Mouse (Mus musculus) layer of hippocampus, postnatal 25 days (tissue): ENCODE measurements around the gene Srsf6. TPM values are rescaled to one million over a fixed set of nuclear protein-coding genes. Genes with fewer than 3 reads are reported as not detected.
A peak's percentile ranks its signal among the peaks of the same experiment; 100 is the strongest.
"Not testable (repeated sequence)": the region's sequence is repeated elsewhere in the genome, so short reads cannot be mapped to it uniquely, and the experiment has no call there.

Experiments used
- DNase-seq, 2 experiments: peaks; one replicate each; pipeline ENCODE4 v3.0.0; 2022; ENCODE audit warnings: mixed read lengths in 2 of 2, low spot score in 1 of 2; ENCODE audit errors: extremely low spot score in 1 of 2
- total RNA-seq, 2 experiments: library from RNA; stranded (reverse); gene quantifications; 2 replicates each; pipeline ENCODE4 v1.2.3; 2021

Srsf6 gene
- total RNA-seq, result 100 to 1,000 TPM in 1 of 2 experiments, 10 to 100 TPM in 1; 95.3 to 111 TPM

- peak; percentile 80 to 84 for DNase-seq
Observed at GRCm38 (mm10) chr2:162931123-162931673, at the start of gene Srsf6. TSS of gene Srsf6 (plus strand) at chr2:162931528.

- DNase-seq, result no peak
Observed at GRCm38 (mm10) chr2:162884101-162884500, 47.2 kb upstream of the Srsf6 start.

DNA sequence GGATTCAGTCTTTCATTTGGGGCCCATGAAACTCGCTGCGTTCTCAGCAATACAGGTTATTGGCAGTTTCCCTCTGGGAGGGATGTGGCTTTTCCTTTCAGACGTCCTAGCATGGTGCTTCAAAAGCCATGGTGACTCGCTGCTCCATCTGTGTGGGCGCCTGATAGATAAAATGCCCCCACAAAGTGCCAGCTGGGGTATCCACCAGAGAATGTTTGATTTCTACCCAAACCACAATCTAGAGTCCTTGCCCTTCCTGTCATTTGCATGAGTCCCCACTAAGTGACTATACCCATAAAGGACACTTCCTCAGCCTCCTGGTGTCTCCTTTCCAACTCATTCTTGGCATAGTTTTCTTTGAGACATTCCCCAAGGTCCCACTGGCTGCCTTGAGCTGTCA is 44.2 kb upstream of the Srsf6 start:
- DNase-seq, result no peak

DNA sequence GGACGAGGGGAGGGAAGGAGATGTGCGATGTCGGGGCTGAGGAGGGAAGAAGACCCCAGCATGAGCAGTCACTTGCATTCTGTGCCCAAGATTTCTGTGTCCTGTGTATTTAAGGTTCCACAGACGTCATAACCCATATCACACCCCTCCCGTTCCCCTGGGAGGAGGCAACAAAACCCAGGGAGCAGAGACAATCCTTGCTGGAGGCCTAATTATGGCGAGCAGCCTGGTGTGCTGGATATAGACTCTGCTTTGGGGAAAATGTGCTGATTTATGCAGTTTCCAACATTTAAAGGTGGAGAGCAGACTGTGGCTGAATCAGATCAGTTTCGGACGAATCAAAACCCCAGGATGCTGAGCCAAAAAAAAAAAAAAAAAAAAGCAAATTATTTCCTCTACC is 42.7 kb upstream of the Srsf6 start:
- DNase-seq, result no peak

GRCm38 (mm10) chr2:162889191-162889590 is 42.1 kb upstream of the Srsf6 start:
- DNase-seq, result no peak

GRCm38 (mm10) chr2:162889731-162890130 is 41.6 kb upstream of the Srsf6 start:
- no peak for DNase-seq

DNA sequence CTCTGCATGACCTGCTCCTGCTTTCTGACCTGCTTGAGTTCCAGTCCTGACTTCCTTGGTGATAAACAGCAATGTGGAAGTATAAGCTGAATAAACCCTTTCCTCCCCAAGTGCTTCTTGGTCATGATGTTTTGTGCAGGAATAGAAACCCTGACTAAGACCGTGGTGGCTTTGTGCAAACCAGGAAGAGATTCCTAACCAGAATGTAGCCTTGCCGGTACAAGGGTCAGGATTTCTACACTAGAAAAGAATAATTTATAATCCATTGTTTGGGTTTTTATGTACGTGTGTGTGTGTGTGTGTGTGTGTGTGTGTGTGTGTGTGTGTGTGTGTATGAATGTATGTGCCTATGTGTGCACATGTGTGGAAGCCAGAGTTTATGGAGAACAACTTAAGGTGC is 38.3 kb upstream of the Srsf6 start:
- not testable (repeated sequence) for DNase-seq

- DNase-seq, result not testable (repeated sequence)
Observed at GRCm38 (mm10) chr2:162899256-162899655, 32.1 kb upstream of the Srsf6 start.

DNA sequence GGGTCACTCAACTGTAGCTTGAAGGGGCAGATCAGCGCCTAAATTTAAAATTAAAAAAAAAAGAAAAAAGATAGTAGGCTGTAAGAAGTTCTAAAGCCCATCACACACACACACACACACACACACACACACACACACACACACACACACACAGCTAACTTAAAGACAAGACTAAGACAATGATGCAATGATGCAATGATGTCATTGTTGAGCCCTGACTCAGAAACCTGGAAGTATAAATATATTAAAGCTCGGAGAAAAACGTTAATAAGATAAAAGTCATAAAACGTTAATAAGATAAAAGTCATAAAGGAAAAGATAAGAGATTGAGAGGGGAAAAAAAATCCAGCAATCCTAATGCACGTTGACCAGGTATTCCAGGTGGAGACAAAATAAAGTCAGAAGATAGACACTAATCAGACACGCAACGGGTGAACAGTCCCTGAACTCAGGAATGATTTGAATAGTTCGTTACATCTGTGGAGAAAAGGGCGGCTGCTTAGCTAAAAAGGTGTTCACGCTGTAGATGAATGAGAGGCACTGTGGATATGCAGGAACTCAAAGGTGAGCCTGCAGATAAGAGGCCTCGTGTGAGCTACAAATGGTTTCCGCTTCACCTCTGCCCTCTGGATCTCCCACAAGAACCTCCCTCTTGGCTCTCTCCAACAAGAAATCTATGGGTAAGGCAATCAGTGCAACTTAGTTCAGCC is 31.3 kb upstream of the Srsf6 start:
- DNase-seq, result no peak

- no peak for DNase-seq
Observed at GRCm38 (mm10) chr2:162900590-162900916, 30.8 kb upstream of the Srsf6 start.

DNA sequence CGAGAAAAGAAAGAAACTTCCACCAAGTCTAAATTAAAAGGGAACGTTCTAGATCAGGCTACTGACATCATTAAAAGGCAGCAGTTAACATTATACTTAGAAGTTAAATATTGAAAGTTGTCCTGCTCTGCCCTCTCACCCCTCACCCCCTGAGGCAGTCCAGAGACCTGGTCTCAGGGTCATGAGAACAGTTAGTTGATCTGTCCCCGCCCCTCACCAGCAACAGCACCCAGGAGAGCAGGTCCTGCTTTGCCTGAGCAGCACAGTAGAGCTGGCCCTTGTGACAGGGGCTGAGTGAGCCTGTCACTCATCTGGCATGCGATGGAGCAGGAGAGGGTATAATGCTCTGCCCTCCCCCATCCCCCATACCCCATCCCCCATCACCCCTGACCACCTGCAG is 25.4 kb upstream of the Srsf6 start:
- no peak for DNase-seq

DNA sequence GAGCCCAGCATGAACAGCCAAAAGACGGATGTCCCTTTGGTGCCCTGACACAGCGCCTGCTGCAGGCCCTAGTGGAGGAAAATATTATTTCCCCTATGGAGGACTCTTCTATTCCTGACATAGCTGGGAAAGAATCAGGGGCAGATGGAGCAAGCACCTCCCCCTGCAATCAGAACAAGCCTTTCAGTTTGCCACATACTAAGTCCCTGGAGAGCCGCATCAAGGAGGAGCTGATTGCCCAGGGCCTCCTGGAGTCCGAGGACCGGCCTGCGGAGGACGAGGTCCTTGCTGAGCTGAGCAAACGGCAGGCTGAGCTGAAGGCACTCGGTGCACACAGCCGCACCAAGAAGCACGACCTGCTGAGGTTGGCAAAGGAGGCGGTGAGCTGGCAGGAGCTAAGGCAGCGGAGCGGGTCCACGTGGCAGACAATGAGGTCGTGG is 23.3 kb upstream of the Srsf6 start:
- no peak for DNase-seq

DNA sequence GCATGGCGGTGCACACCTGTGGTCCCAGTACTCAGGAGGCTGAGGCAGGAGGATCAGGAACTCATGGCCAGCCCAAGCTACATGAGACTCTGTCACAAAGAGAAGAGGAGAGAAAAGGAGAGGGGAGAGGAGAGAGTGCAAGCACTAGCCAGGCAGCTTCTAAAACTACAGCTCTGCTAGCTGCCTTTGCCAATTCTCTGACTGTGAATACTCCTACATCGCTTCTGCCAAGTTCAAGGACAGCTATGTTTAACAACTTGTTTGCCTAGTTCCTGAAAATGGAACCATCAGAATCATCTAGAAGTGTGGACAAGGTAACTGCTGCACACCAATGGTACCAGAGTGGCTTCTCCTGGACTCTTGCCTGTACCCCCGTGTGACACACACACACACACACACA is 17.3 kb upstream of the Srsf6 start:
- no peak for DNase-seq

DNA sequence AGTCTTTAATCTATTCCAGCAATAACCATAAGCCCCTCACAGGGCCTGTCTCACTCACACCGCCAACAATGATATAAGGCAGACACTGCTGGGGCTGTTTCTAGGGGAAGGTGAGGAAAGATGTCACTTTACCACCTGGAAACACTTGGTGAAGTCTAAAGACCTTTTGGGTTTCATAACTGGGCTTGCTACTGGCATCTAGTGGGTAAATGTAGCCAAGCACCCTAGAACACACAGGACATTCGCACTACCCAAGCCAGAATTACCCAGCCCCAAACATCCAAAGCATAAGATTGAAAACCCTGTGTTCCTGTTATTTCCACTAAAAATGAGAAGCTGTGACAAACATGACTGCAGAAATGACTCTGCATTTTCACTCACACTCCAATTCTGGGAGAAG is 16.8 kb upstream of the Srsf6 start:
- peak in 1 of 2 experiments; percentile 13 for DNase-seq

DNA sequence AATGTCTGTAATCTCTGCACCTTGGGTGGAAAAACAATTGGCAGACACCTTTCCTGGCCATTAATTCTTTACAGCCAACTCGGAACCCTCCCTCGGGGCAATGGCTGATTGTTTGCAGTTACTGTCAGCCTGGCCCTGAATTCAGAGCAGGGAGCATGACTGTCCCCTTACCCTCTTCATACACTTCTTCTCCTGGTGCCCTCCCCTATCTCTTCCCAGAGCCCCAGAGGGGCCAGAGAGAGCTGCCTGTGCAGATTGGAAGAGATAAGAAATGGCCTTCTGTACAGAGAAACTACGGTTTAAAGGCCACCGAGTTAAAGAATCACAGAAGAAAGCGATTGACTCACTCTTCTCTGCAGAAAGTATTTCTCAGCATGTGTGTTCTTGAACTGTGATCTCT is 11.4 kb upstream of the Srsf6 start:
- no peak for DNase-seq

DNA sequence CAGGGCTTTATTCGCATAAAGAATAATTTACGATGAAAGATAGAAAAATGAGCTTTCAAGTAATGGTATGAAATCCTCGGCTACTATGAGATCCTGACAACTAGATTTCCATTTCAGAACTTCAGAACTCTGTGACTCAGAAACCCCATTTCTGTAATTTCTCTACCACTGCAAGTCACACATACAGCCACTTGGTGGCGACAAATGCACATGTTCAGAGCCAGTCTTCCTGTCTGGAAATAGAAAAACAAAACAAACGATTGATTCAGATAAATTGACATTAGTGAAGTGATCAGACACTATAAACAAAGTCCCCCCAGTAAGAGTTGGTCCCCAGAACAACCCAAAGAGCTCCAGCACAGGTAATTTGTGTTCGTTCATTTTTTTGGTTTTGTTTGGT is 9.1 kb upstream of the Srsf6 start:
- peak in 1 of 2 experiments; percentile 52 for DNase-seq

DNA sequence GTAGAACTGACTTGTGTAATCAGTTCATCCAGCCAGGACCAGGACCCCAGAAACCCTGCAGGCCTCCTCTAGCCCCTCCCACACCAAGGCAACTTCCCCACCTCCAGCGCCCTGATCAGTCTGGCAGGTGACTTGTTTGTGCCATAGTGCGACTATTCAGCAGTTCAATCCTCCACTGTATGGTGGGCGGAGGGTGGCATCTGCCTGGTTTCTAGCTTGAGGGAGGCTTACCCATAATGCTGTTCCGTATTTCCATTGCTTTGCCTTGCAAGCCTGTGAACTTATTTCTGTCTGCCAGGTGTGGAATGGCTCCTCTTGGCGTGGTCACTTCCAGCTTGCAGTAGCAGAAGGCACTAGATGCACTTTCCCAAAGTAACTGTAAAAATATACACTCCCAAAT is 8.5 kb upstream of the Srsf6 start:
- no peak for DNase-seq

DNA sequence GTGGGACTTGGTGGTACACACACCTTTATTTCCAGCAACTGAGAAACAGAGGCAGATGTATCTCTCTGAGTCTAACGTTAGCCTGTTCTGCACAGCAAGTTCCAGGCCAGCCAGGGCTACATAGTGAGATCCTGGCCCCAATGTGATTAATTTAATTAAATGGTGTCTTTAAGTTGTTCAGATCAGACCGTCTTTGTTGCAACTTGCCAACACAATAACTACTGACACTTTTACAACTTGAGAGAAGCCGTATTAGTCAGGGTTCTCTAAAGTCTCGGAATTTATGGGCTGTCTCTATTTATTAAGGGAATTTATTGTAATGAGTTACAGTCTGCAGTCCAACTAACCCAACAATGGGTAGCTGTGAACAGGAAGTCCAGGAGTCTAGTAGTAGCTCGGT is 7.2 kb upstream of the Srsf6 start:
- DNase-seq, result no peak

DNA sequence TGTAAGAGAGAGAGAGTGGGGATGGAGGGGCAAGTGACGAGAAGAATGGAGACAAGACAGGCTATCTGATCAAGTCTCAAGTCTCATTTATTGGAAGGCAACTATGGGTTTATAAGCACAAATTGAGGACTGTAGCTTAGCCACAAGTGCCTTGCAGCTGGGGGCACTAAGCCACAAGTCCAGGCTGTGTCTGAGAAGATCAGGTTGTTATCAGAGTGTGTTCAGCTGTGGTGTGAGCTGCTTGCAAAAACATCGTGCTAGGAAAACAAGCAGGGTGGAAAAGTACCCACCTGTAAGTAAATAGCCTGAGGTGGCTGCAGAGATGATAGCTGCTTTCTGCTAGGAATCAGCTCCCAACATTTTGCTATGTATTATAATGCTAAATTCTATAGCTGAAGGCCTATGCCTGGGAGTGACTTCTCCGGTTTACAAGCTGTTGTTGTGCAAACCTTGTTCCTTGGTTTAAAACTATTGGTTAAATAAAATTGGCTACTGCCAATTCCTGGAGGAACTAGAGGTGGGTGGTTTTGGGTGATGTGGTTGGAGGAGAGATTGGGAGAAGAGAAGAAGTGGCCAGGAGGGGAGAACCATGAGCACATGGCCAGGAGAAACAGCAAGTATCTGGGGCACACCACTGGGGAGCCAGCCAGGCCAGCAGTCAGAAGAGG is 3.3 kb upstream of the Srsf6 start:
- DNase-seq, result no peak

DNA sequence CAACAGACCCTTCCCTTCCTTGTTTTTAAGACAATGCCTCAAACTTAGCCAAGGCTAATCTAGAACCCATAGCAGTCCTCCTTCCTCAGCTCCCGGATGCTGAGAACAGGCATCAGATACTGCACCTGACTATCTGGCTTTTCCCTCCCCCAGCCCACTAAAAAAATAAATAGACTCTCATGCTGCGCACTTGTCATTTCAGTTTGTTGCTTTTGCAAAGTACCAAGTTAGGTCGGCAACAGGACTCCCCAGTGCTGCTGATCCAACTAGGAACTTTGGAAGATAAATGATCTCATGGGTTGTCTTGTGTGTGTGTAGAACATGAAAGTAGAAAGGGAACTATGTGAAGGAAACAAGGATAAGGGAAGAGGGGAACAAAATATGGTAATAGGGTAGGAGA is 1.6 kb upstream of the Srsf6 start:
- DNase-seq, result no peak

DNA sequence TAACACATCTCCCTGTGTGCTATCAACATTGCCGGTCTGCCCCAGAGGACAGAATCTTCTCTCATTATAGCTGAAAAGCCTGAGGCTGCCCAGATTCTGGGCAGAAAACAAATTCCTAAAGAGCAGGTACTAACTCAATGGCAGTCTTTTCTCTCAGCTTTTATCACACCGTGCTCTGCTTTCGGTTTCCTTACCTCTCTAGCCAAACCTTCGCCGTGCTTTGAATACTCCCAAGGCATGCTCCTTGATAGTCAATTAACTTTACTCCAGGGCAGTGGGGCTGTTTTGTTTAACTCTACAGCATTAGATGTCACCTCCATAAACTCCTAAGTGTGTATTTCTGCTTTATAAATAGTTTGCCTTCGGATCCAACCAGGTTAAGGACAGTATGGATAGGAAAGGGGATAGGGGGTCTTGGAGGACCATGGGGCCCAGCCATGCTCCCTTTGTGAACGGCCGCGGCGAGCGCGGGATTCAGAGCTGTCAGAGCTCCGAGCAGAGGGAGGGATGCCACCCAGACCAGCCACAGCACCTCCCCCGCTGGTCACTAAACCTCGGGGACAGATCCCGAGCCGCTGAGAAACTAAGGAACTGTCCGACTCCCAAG is 709 bp upstream of the Srsf6 start:
- no peak for DNase-seq
